Mouse (Mus musculus) liver, embryonic 16.5 days (tissue): ENCODE data around the gene Gm6592. TPM values are rescaled to one million over a fixed set of nuclear protein-coding genes. Genes with fewer than 3 reads are reported as not detected.

Source experiments
- ATAC-seq: fragments of 200-750 bp; cut with Nextera tagmentation; 2 replicates; pipeline ENCODE4 v1.8.0; 2017; ENCODE audit warnings: low read depth, mild to moderate bottlenecking, moderate number of reproducible peaks, moderate library complexity
- H3K27ac ChIP-seq: fragments of 300-500 bp; sonication (generic); 2 replicates; pipeline ENCODE4 v1.5.1; 2014; ENCODE audit warnings: mild to moderate bottlenecking, low read length
- H3K27me3 ChIP-seq: fragments of 300-500 bp; sonication (generic); 2 replicates; pipeline ENCODE4 v1.6.1; 2014; ENCODE audit warnings: low read depth, low read length, mixed read lengths; ENCODE audit not compliant: control insufficient read depth, insufficient read depth
- H3K36me3 ChIP-seq: fragments of 300-500 bp; sonication (generic); 2 replicates; pipeline ENCODE4 v1.6.1; 2014; ENCODE audit warnings: mild to moderate bottlenecking; ENCODE audit not compliant: control insufficient read depth, insufficient read depth
- H3K4me1 ChIP-seq: fragments of 300-500 bp; sonication (generic); 2 replicates; pipeline ENCODE4 v1.6.1; 2014; ENCODE audit warnings: low read depth, low read length, mixed read lengths; ENCODE audit not compliant: control insufficient read depth
- H3K4me2 ChIP-seq: fragments of 300-500 bp; sonication (generic); 2 replicates; pipeline ENCODE4 v1.6.1; 2014; ENCODE audit warnings: low read depth, low read length, mixed read lengths
- H3K4me3 ChIP-seq: fragments of 300-500 bp; sonication (generic); 2 replicates; pipeline ENCODE4 v1.5.1; 2014; ENCODE audit warnings: low read depth, mild to moderate bottlenecking, low read length
- H3K9ac ChIP-seq: fragments of 300-500 bp; sonication (generic); 2 replicates; pipeline ENCODE4 v1.6.1; 2014; ENCODE audit warnings: low read depth, low read length
- H3K9me3 ChIP-seq: fragments of 300-500 bp; sonication (generic); replicated peaks from 2 replicates; pipeline ENCODE4 v1.6.1; 2016; ENCODE audit warnings: low read length; ENCODE audit not compliant: control insufficient read depth
- WGBS: fragments of 180-500 bp; shearing (Covaris S2); extraction: QIAGEN DNeasy Blood & Tissue Kit; methylation state at CpG from one replicate; pipeline ENCODE4 v1.1.7; 2014; ENCODE audit not compliant: insufficient replicate concordance; 5-methylcytosine and 5-hydroxymethylcytosine counted together
- polyA plus RNA-seq: library from polyadenylated mRNA; unstranded; fragments of >200 nt; fragmentation: Nextera tagmentation; extraction: Ambion mirVana; gene quantifications from 2 replicates; pipeline ENCODE4 v1.2.1, GENCODE M21; 2015

Gm6592 gene
- polyA plus RNA-seq, 1 experiment from 2014 or later: not detected

DNA sequence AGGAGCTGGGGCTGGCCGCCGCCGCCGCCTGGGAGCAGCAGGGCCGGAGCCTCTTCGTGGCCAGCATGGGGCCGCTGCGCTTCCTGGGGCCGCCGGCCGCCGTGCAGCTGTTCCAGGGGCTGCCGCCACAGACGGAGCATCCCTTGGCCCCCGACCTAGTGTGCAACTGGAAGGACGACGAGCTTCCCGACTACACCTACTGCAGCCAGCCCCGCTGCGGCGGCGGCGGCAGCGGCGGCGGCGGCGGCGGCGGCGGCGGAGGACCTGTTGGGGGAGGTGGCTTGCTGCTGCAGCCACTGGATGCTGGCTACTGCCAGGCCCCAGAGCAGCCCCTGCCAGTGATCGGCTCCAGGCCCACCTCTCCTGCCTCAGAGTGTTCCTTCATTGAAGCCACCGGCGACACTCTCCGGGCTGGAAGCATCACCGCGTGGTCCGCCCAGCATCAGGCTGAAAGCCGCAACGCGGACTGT is 49.4 kb downstream of the Gm6592 start:
- WGBS: 15% methylated on average over 16 of the region's 42 CpGs
- Histone ChIP-seq H3K9ac (no peak overlapping the region), H3K27me3 (peaks cover 26% of the 10 kb centered on the region), H3K4me3 (peak overlapping the region; percentile 48), H3K27ac (no peak overlapping the region), H3K4me1 (no peaks in the 10 kb centered on the region), H3K9me3 (no peaks in the 10 kb centered on the region), H3K4me2 (peak overlapping the region; percentile 49), H3K36me3 (no peaks in the 10 kb centered on the region)
- no peak for ATAC-seq

Other genes starting within 250 kb of the Gm6592 start
- not detected in 2 replicates for gene Ssxb8, start 153.2 kb upstream of the Gm6592 start, polyA plus RNA-seq
- not detected in 2 replicates for gene Ssx9, start 95.6 kb upstream of the Gm6592 start, polyA plus RNA-seq
- not detected in 2 replicates for gene Ssxb5, start 40.3 kb upstream of the Gm6592 start, polyA plus RNA-seq
- not detected in 2 replicates for gene Gm5751, start 30.3 kb downstream of the Gm6592 start, polyA plus RNA-seq
- 0.19 and 0.25 TPM in 2 replicates for gene B630019K06Rik, start 48.4 kb downstream of the Gm6592 start, polyA plus RNA-seq
- gene Fthl17b, start 119.0 kb downstream of the Gm6592 start, polyA plus RNA-seq: not detected in 2 replicates
- gene Fthl17c, start 132.6 kb downstream of the Gm6592 start, polyA plus RNA-seq: not detected in 2 replicates
- not detected in 2 replicates for gene Fthl17d, start 142.8 kb downstream of the Gm6592 start, polyA plus RNA-seq
- gene Fthl17e, start 189.5 kb downstream of the Gm6592 start, polyA plus RNA-seq: not detected in 2 replicates
- not detected in 2 replicates for gene Fthl17f, start 219.0 kb downstream of the Gm6592 start, polyA plus RNA-seq